Mouse (Mus musculus) ES-E14 (cell line): ENCODE measurements around the gene Leap2.

Experiments used
- CHD2 ChIP-seq: IDR thresholded peaks from 2 replicates; pipeline ENCODE4 v1.6.1; 2014; ENCODE audit warnings: mild to moderate bottlenecking, low read depth, low read length, inconsistent platforms
- MAFK ChIP-seq: IDR thresholded peaks from 2 replicates; pipeline ENCODE4 v1.6.1; 2014; ENCODE audit warnings: mild to moderate bottlenecking, low read depth, low read length, inconsistent platforms; ENCODE audit not compliant: insufficient read depth
- ZNF384 ChIP-seq: IDR thresholded peaks from 2 replicates; pipeline ENCODE4 v1.6.1; 2012; ENCODE audit warnings: low read depth, low read length, inconsistent platforms

GRCm38 (mm10) chr11:53429182-53429581 lies 6.2 kb upstream of the Leap2 start:
- TF ChIP-seq CHD2 = no peak
- no peak for TF ChIP-seq MAFK
- TF ChIP-seq ZNF384 = 0 out of 2 replicates have a peak, but pooled peaks have one; percentile 23
